19 mouse cellular contexts compared by ENCODE assay signal in genomic region chr2:170739713-170740365, GRCm38 (mm10). TPM values are rescaled to one million over a fixed set of nuclear protein-coding genes. Genes with fewer than 3 reads are reported as not detected.
DNase-seq lines count a peak whose midpoint lies in the region; ATAC-seq and TF ChIP-seq lines count a peak whose summit lies in the region.
"Had no signal": no experiment of that assay in that cellular context is flagged by ENCODE, and none has a peak within 500 bp of the region (broad histone marks: within the 10 kb centered on the region; RNA-seq: fewer than 3 reads in every experiment).

No protein-coding gene starts in this region.

- 32% methylated on average over 8 of the region's 8 CpGs for WGBS in heart, embryonic 11.5 days (ENCODE audit: insufficient replicate concordance)
- 70% methylated on average over 8 of the region's 8 CpGs for WGBS in forebrain, embryonic 13.5 days
- 53% methylated on average over 8 of the region's 8 CpGs for whole genome bisulfite sequencing in hindbrain, postnatal 0 days
- 55% methylated on average over 8 of the region's 8 CpGs for WGBS in neural tube, embryonic 15.5 days

- H3K36me3 ChIP-seq in heart, embryonic 11.5 days (ENCODE audit: control insufficient read depth, insufficient read depth, low read length): no peaks in the 10 kb centered on the region
- 0 out of 2 replicates have a peak, but pooled peaks cover 5% of the 10 kb centered on the region for H3K36me3 ChIP-seq in forebrain, embryonic 13.5 days (ENCODE audit: poor library complexity, severe bottlenecking)
- no peaks in the 10 kb centered on the region for H3K36me3 ChIP-seq in hindbrain, postnatal 0 days (ENCODE audit: insufficient read depth, low read length)
- H3K36me3 ChIP-seq in neural tube, embryonic 15.5 days: no peaks in the 10 kb centered on the region
- H3K36me3 ChIP-seq: embryonic facial prominence, embryonic 13.5 days; G1E; limb, embryonic 12.5 days; lung, embryonic 15.5 days had no signal

- no peaks in the 10 kb centered on the region for H3K27me3 ChIP-seq in heart, embryonic 11.5 days (ENCODE audit: control insufficient read depth, insufficient read depth, low read length)
- H3K27me3 ChIP-seq in forebrain, embryonic 13.5 days: no peaks in the 10 kb centered on the region
- no peaks in the 10 kb centered on the region for H3K27me3 ChIP-seq in hindbrain, postnatal 0 days (ENCODE audit: insufficient read depth, low read length)
- no peaks in the 10 kb centered on the region for H3K27me3 ChIP-seq in neural tube, embryonic 15.5 days (replicated peaks)
- H3K27me3 ChIP-seq: embryonic facial prominence, embryonic 13.5 days; limb, embryonic 12.5 days; lung, embryonic 15.5 days had no signal

- H3K4me3 ChIP-seq in heart, embryonic 11.5 days (ENCODE audit: low read depth, low read length): no peak overlapping the region
- H3K4me3 ChIP-seq in forebrain, embryonic 13.5 days: no peak overlapping the region
- H3K4me3 ChIP-seq in hindbrain, postnatal 0 days (ENCODE audit: low read length): no peak overlapping the region
- H3K4me3 ChIP-seq in neural tube, embryonic 15.5 days (replicated peaks): no peak overlapping the region
- H3K4me3 ChIP-seq: embryonic facial prominence, embryonic 13.5 days; limb, embryonic 12.5 days; lung, embryonic 15.5 days had no signal

- no peak for TF ChIP-seq CTCF in hindbrain, postnatal 0 days (IDR thresholded peaks at IDR 0.05; ENCODE audit: low read depth)

- no peak for DNase-seq in heart, postnatal 10 days
- peak; percentile 28 for DNase-seq in hindbrain, postnatal 0 days (ENCODE audit: low spot score)
- DNase-seq in cerebellum, adult 11 months: no peak
- no peak for DNase-seq in layer of hippocampus, postnatal 14 days (ENCODE audit: low spot score in 2 of 2)
- no peak for DNase-seq in left cerebral cortex, postnatal 14 days (ENCODE audit: low spot score in 2 of 2)
- DNase-seq: cerebellum, postnatal 10 days; heart, adult 18-20 months; layer of hippocampus, adult 9-11 months; thymus, postnatal 25 days had no signal

- H3K9me3 ChIP-seq in heart, embryonic 11.5 days (replicated peaks; ENCODE audit: control insufficient read depth, low read length): no peaks in the 10 kb centered on the region
- no peaks in the 10 kb centered on the region for H3K9me3 ChIP-seq in forebrain, embryonic 13.5 days (replicated peaks)
- H3K9me3 ChIP-seq in hindbrain, postnatal 0 days (ENCODE audit: low read length): no peaks in the 10 kb centered on the region
- H3K9me3 ChIP-seq in neural tube, embryonic 15.5 days (replicated peaks): no peaks in the 10 kb centered on the region
- H3K9me3 ChIP-seq: embryonic facial prominence, embryonic 13.5 days; lung, embryonic 15.5 days had no signal

- H3K4me1 ChIP-seq in heart, embryonic 11.5 days (ENCODE audit: control insufficient read depth, insufficient read depth, low read length): peaks cover 12% of the 10 kb centered on the region
- H3K4me1 ChIP-seq in forebrain, embryonic 13.5 days: peaks cover 18% of the 10 kb centered on the region; the same call in 1 of the 2 replicates
- H3K4me1 ChIP-seq in hindbrain, postnatal 0 days (ENCODE audit: insufficient read depth, low read length): no peaks in the 10 kb centered on the region; the same call in none of the 2 replicates
- H3K4me1 ChIP-seq in neural tube, embryonic 15.5 days: peaks cover 42% of the 10 kb centered on the region
- H3K4me1 ChIP-seq: lung, embryonic 15.5 days had no signal

- intact Hi-C loops in heart, postnatal 10 days (cut with DNase I): no loop called here
- intact Hi-C loops in left cerebral cortex, postnatal 14 days (cut with DNase I): loop anchor here (2.0 to 5.0 kb wide), 2 partner anchors 27 to 107 kb away; no protein-coding TSS in a partner anchor

- H3K27ac ChIP-seq in heart, embryonic 11.5 days (ENCODE audit: low read depth, low read length): no peak overlapping the region
- no peak overlapping the region for H3K27ac ChIP-seq in forebrain, embryonic 13.5 days
- H3K27ac ChIP-seq in hindbrain, postnatal 0 days: peak overlapping the region; percentile 36; the same call in 1 of the 2 replicates
- peak overlapping the region; percentile 33; the same call in 1 of the 2 replicates for H3K27ac ChIP-seq in neural tube, embryonic 15.5 days (replicated peaks)
- H3K27ac ChIP-seq: embryonic facial prominence, embryonic 13.5 days; kidney, postnatal 0 days; limb, embryonic 12.5 days; lung, embryonic 15.5 days had no signal

- ATAC-seq in heart, embryonic 11.5 days (replicated peaks; ENCODE audit: insufficient number of reproducible peaks, low FRiP score, low TSS enrichment): 0 out of 2 replicates have a peak, but pooled peaks have one; percentile 26
- ATAC-seq in forebrain, embryonic 13.5 days: no peak; the same call in 1 of the 2 replicates
- peak; percentile 35; the same call in 1 of the 2 replicates for ATAC-seq in hindbrain, postnatal 0 days
- ATAC-seq in neural tube, embryonic 15.5 days (ENCODE audit: low FRiP score): no peak

- no peak overlapping the region for H3K9ac ChIP-seq in heart, embryonic 11.5 days (ENCODE audit: low read depth, low read length)
- H3K9ac ChIP-seq in forebrain, embryonic 13.5 days: peak overlapping the region; percentile 21; the same call in 1 of the 2 replicates
- H3K9ac ChIP-seq in hindbrain, postnatal 0 days (replicated peaks; ENCODE audit: low read length): no peak overlapping the region
- H3K9ac ChIP-seq in neural tube, embryonic 15.5 days (replicated peaks): no peak overlapping the region
- H3K9ac ChIP-seq: embryonic facial prominence, embryonic 13.5 days; limb, embryonic 12.5 days; lung, embryonic 15.5 days had no signal

- H3K4me2 ChIP-seq in heart, embryonic 11.5 days: no peak overlapping the region
- H3K4me2 ChIP-seq in forebrain, embryonic 13.5 days: no peak overlapping the region
- no peak overlapping the region for H3K4me2 ChIP-seq in hindbrain, postnatal 0 days (ENCODE audit: low read depth, low read length)
- H3K4me2 ChIP-seq in neural tube, embryonic 15.5 days: no peak overlapping the region
- H3K4me2 ChIP-seq: embryonic facial prominence, embryonic 13.5 days; limb, embryonic 12.5 days; lung, embryonic 15.5 days had no signal

RNA-seq across cellular contexts. Expression of gene Dok5, which starts 8.2 kb away (rescaled TPM):
- 6.9 and 7.8 TPM in 2 replicates for polyA plus RNA-seq in heart, embryonic 11.5 days (2014; fragmentation: Nextera tagmentation; extraction: Ambion mirVana)
- under 1 TPM in 1 of 2 experiments, not detected in 1; 0.34 TPM for total RNA-seq in heart, postnatal 10 days (2021)
- polyA plus RNA-seq in forebrain, embryonic 13.5 days (2015; fragmentation: Nextera tagmentation; extraction: Ambion mirVana): 30.4 and 30.5 TPM in 2 replicates
- 29.7 and 34.9 TPM in 2 replicates for total RNA-seq in hindbrain, postnatal 0 days (2014; rRNA removed)
- polyA plus RNA-seq in hindbrain, postnatal 0 days (2015; fragmentation: Nextera tagmentation; extraction: Ambion mirVana): 32.6 and 38.0 TPM in 2 replicates
- polyA plus RNA-seq in neural tube, embryonic 15.5 days (2015; fragmentation: Nextera tagmentation; extraction: Ambion mirVana): 57.2 and 70.9 TPM in 2 replicates
- total RNA-seq in layer of hippocampus, postnatal 14 days (2021): 10 to 100 TPM; 16.7 to 18.5 TPM
- 10 to 100 TPM; 50.9 to 51.1 TPM for total RNA-seq in left cerebral cortex, postnatal 14 days (2021)
- total RNA-seq: megakaryocyte, adult 5-6 weeks had no signal
- polyA plus RNA-seq: C2C12, G1E had no signal

Comparison
In these comparisons a context has a peak if more than half of its experiments do, and no peak if none do; other contexts are left out.
1. ATAC-seq: peak in heart, embryonic 11.5 days (single experiment) and hindbrain, postnatal 0 days (single experiment); none in forebrain, embryonic 13.5 days (single experiment) and neural tube, embryonic 15.5 days (single experiment).
2. H3K27ac ChIP-seq: peak in hindbrain, postnatal 0 days (single experiment) and neural tube, embryonic 15.5 days (single experiment); none in heart, embryonic 11.5 days (single experiment) and forebrain, embryonic 13.5 days (single experiment).
3. RNA of gene Dok5, which starts 8.2 kb away (total RNA-seq): 50.9 to 51.1 TPM in left cerebral cortex, postnatal 14 days, 29.7 to 34.9 TPM in hindbrain, postnatal 0 days and 16.7 to 18.5 TPM in layer of hippocampus, postnatal 14 days; 0.34 TPM in heart, postnatal 10 days; every median in the first group is over 10 times any median in the second.